Mouse (Mus musculus) testis, postnatal 14 days (tissue): ENCODE results near the gene Nr1h4.
A peak's percentile ranks its signal among the peaks of the same experiment; 100 is the strongest.

Experiments
- DNase-seq: peaks from one replicate; pipeline ENCODE4 v3.0.0; 2021; ENCODE audit warnings: low spot score

Gene Nr1h4

GRCm38 (mm10) chr10:89481638-89482037 is 51.7 kb downstream of the Nr1h4 start:
- DNase-seq = no peak

- DNase-seq = no peak
Measured at GRCm38 (mm10) chr10:89478766-89479165, 54.6 kb downstream of the Nr1h4 start.

GRCm38 (mm10) chr10:89470596-89471353 is 62.6 kb downstream of the Nr1h4 start:
- DNase-seq = no peak

GRCm38 (mm10) chr10:89464760-89465405 is 68.5 kb downstream of the Nr1h4 start:
- no peak for DNase-seq

GRCm38 (mm10) chr10:89462890-89463289 is 70.5 kb downstream of the Nr1h4 start:
- no peak for DNase-seq

- DNase-seq = peak; percentile 35
Measured at GRCm38 (mm10) chr10:89461856-89462507, 71.4 kb downstream of the Nr1h4 start.

- DNase-seq = no peak
Measured at GRCm38 (mm10) chr10:89460972-89461371, 72.4 kb downstream of the Nr1h4 start.

GRCm38 (mm10) chr10:89458770-89459169 is 74.6 kb downstream of the Nr1h4 start:
- no peak for DNase-seq

- no peak for DNase-seq
Measured at GRCm38 (mm10) chr10:89453794-89454193, 79.6 kb downstream of the Nr1h4 start.

- no peak for DNase-seq
Measured at GRCm38 (mm10) chr10:89453068-89453641, 80.2 kb downstream of the Nr1h4 start.

- no peak for DNase-seq
Measured at GRCm38 (mm10) chr10:89450411-89450810, 83.0 kb downstream of the Nr1h4 start.

GRCm38 (mm10) chr10:89444381-89444780 is 89.0 kb downstream of the Nr1h4 start:
- peak; percentile 35 for DNase-seq

GRCm38 (mm10) chr10:89443623-89444151 is 89.7 kb downstream of the Nr1h4 start, which contains the start of gene Gas2l3:
TSS of gene Gas2l3 (minus strand) at chr10:89443967.
- DNase-seq = peak; percentile 78

GRCm38 (mm10) chr10:89443115-89443622 is 90.2 kb downstream of the Nr1h4 start:
- no peak for DNase-seq

- no peak for DNase-seq
Measured at GRCm38 (mm10) chr10:89442640-89443039, 90.7 kb downstream of the Nr1h4 start.

- no peak for DNase-seq
Measured at GRCm38 (mm10) chr10:89441961-89442360, 91.4 kb downstream of the Nr1h4 start.

GRCm38 (mm10) chr10:89439380-89439779 is 94.0 kb downstream of the Nr1h4 start:
- DNase-seq = no peak

GRCm38 (mm10) chr10:89437996-89438395 is 95.4 kb downstream of the Nr1h4 start:
- no peak for DNase-seq

GRCm38 (mm10) chr10:89437472-89437871 is 95.9 kb downstream of the Nr1h4 start:
- DNase-seq = no peak

- no peak for DNase-seq
Measured at GRCm38 (mm10) chr10:89435920-89436319, 97.5 kb downstream of the Nr1h4 start.

GRCm38 (mm10) chr10:89435413-89435812 is 98.0 kb downstream of the Nr1h4 start:
- no peak for DNase-seq
